Mouse (Mus musculus): Measurements from ENCODE around the gene B4galnt1.
"Not testable (repeated sequence)": the region's sequence is repeated elsewhere in the genome, so short reads cannot be mapped to it uniquely, and the experiment has no call there.

Gene B4galnt1

DNA sequence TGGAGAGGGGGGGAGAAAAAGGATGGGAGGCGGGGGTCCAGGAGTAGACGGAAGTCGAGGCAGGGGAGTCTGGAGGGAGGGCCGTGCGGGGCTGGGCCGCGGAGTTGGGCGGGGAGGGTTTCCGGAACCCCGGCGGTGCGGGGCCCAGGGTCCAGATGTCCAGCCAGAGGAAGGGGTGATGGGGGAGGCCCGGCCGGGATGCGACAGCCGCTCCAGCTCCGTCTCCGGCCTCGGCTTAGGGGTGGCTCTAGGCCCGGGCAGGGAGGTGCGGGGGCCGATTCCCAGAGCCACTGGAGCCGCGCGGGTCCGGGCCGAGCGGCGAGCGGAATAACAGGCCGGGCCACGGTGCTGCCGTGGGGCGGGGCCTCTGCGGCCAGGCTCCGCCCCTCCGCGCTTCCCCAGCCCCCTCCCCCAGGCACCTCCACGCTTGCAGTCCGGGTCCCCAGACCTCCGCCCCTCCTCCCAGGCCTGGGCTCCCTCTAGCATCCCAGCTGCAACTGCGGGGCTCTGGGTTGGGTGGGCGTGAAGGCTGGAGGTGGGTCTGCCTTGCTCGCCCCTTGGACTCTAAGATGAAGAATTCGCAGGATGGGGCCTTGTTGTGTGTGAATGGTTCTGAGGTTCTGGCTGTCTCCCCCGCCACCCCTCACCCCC lies 23.6 kb downstream of the B4galnt1 start:
- no peak for DNase-seq (ENCODE audit: extremely low read depth, low read depth)

DNA sequence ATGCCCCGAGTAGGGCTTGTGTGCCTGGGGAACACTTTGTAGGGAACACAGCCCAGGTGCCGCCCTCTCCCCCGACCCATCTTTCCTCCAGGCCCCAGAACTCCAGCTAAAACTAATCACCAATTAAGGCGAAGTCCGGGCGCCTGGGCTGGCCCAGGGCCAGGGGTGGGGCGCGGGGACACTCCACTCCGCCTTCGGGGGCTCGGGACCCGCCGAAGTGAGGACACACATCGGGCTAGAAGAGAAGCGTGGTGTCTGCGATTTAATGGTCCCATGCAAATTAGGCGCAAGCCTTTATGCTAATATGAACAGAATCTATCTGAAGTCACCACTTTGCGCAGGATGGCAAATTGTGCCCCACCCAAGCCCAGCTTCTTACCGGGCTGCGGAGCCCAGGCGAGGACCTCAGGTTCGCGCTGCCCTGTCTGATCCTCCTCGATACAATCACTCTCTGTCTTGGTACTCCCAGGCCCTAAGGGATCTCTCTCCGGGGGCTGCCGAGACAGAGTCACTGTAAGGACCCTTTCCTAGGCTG lies 24.2 kb downstream of the B4galnt1 start:
- DNase-seq (ENCODE audit: extremely low read depth, low read depth), result no peak

DNA sequence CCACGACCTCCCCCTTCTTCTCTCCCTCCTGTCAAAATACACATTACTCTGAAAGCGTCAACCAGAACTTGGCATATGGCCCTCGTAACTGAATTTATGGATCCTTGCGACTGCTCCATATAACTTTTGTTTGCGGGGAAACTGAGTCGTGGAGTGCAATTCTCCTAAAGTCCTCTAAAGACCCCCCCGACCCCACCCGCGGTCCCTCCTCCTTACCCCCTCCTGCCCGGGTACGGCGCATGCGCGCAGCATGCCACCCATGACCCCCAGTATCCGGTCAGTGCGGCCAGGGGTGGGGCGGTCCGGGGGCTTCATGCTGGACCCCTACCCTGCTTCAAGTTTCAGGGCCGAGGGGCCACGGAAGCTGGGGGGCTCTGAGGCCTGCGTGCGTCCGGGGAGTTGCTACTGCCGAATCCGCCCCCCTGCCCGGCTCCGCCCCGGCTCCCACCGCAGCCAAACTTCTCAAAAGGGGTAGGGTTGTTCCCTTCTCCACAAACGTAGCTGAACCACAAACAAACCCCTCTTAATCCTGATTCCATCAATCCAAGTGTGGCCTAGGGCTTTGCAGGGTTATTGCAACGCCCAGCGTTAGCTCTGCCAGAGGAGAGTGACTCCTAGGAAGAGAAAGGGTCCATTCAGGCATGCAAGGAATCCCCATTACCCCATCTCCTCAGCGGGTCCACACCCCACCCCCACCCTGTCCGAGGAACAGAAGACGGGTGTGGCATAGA lies 24.8 kb downstream of the B4galnt1 start, which contains the start of gene Arhgef25:
TSS of gene Arhgef25 (minus strand) at position 433 of the 731 bp plus-strand sequence.
- no peak for DNase-seq (ENCODE audit: extremely low read depth, low read depth)

DNA sequence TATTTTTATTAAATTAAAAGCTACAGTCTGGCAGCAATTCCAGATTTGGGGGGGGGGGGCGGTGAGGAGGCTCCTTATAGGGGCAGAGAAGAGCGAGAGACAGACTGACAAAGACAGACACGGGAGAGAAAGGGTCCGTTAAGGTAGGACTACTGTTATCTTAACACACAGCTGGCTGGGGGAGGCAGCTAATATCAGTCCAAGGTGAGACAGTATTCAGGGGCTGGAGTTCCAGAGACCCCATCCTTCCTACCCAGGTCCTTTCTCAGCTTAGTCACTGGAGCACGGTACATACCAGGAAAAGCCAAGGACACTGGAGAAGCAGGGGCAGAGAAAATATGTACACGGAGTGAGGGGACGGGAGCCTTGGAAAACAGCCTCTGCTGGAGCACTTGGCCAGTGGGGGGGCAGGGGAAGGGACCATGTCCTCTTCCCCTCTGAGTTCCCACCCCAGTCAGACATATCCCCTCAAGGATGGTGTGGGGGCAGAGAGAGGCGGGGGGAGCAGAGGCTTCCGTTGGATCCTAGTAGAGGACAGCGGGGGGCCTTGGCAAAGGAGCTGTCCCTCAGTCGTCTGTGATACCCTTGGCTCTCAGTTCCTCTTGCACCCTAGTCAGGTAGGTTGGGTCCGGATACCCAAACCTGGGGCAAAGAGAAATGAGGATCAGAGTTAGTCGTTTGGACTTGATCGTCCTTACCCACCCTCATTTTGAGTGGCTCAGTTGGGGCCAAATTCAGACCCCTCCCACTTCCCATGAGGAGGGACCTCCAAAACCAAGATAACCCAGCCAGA lies 25.6 kb downstream of the B4galnt1 start:
- DNase-seq (ENCODE audit: extremely low read depth, low read depth), result no peak

DNA sequence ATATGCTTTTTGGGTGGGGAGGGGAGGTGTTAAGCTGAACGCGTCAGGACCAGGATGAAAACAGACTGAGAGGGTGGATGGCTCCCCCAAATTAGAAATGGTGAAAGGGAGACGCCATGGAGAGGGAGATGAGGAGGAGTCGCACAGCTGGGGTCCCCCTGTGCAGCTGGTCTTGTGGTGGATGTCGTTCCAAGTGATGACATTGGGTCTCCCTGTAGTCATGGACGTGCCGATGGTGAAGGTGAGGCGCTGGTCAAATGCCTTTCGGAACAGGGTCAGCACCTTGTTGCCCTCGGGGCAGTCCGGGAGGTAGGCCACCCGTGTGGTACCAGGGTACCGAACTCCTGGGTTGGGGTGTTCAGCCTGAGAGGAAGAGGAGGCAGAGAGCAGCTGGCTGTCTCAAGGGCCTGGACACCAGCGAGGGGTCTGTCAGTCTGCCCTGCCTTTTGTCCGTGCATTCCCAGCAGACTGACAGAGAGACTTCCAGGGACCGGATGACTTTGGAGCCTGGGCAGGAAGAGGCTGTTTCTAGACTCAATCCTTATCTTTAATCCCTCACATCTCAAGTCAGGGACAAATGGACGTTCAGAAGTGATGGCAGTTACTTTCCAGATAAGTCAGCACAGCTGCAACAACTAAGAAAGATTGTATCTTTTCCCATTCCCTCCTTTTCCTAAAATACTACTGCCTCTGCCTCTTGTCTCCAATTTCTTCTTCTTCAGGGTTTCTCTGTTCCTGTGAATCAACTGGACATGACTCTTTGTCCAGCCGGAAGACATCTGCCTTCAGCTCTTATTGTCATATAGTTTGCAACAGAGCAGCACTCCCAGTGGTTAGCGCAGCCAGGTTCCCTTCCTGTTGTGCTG lies 26.4 kb downstream of the B4galnt1 start:
- DNase-seq (ENCODE audit: extremely low read depth, low read depth), result no peak

DNA sequence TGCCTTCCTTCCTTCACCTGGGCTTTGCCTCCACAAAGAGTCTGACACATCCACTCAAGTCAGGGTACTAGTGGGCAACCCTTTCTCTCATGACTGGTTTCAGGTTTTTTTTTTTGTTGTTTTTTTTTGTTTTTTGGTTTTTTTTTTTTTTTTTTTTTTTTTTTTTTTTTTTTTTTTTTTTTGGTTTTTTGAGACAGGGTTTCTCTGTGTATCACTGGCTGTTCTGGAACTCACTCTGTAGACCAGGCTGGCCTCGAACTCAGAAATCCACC lies 27.0 kb downstream of the B4galnt1 start:
- not testable (repeated sequence) for DNase-seq (ENCODE audit: extremely low read depth, low read depth)

DNA sequence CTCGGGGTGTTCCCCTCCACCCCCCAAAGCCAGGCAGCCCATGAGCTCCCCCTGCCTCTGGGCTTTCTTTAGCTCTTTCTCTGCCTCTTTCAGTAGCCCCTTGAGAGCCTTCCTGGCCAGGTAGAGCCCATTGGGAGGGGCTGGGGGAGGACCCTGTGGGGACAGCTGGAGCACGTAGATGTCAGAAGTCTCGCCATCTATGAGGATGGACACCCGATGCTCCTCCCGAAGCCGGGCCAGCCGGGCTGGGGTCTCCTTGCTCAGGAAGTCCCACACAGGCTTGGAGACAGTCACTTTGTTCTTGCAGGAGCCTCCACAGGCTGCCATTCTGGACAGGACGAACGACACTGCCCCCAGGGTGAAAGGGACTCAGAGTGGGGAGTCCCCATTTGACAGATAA lies 28.0 kb downstream of the B4galnt1 start:
- no peak for DNase-seq (ENCODE audit: extremely low read depth, low read depth)

DNA sequence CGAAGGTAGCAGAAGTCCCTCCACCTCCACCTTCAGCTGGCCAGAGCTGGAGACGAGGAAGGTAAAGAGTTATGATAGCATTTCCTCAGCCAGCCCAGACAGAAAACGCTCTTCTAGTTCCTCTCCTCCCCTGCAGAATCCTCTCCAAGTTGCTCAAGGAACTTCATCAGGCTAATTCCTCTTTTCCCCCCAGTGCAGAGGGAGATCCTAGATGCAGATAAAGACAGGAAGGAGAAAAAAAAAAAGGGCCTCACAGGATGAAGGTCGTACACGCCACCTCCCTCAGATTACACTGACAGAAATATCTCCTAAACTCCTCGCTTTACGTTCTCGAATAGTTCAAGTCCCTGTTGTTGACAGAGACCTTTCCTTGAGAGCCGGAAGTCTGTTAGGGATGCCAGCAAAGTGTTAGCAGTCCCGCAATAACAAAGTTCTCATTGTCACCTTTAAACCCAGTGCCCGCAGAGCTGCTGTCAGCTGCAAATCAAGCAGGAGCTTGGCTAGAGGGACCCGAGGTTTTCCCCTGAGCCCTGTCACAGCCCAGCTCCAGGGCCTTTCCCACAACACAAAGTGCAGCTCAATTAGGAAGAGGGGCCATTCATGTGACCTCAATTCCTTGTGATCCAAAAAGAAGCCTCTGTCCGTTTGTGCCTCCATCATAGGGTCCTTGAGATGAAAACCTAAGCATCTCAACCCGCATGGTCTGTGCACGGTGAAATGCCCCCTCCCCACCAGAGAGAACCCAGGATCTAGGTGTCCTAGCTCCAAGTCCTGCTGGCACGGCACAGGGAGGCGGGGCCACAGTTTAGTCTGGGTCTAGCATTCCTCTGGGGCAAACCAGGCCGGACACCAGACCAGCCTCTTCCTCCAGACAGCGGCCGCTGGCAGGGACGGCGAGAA lies 29.7 kb downstream of the B4galnt1 start:
- DNase-seq (ENCODE audit: extremely low read depth, low read depth), result peak; percentile 83

DNA sequence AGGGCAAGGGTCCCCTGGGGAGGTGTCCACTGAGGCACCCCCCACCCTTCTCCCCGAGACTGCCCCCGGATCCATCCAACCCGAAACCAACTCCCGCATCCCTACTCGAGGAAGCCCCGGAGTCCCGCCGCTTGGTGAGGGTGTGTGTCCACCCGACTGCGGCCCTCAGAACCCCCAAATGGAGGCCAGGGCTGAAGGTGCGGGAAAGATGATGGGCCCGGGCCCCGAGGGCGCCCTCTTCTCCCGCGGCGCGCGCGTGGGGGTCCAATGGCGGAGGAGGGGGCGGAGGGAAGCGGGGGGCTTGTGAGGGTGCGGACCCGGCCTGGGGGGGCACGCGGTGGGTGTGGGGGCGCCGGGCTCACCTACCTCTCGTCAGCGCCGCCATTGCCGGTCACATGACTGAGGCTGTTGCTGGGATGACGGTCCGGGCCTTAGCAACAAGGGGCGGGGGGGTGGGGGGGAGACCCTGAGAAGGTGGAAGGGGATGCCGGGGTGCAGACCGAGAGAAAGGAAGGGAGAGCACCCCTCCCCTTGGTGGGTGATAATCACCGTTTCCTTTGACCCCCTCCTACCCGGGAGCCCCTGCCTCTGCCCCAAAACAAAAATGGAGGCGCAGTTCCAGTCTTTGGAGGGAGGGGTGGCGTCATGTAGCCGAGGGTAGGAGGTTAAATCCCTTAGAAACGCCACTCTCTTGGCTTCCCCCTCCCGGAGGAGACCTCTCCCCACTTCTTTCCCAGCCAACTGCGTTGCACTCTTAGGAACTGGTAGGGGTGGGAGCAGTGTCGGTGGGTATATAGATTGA lies 30.5 kb downstream of the B4galnt1 start, which contains the start of gene Dtx3:
TSS of gene Dtx3 (minus strand) at position 401 of the 802 bp plus-strand sequence.
- no peak for DNase-seq (ENCODE audit: extremely low read depth, low read depth)

DNA sequence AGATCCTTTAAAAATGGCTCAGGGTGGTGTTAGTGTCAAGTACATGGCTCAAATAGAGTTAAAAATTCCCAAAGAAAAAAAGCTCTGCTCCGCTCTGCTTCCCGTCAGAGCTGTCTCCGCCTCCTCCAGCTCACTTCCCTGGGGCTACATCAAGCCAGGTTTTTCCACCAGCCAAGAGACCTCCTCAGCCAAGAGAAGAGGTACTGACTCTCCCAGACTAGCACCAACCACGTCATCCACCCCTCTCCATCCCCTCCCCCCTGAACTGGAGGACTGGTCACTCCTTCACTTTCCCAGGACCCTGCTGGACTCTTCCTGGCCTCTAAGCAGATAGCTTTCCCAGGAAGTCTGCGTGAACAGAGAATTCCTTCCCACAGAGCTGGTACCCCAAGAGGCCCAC lies 31.4 kb downstream of the B4galnt1 start:
- DNase-seq (ENCODE audit: extremely low read depth, low read depth), result no peak

DNA sequence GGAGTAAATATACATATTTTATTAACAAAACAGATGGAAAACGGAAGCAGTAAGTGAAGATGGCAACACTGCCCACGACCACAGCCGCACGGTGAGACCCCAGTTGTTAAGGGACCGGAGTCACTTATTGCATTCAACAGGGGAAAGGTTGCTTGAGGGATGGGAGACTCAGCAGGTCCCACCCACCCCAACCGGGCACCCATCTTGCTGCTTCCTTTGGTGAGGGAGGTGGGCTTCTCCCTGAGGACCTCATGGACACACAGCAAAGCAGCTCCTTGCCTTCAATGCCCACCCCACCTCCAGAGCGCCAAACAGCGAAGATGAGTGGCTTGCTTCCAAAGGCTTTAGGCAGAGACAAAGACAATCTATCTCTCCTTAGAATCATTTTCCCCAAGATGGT lies 32.1 kb downstream of the B4galnt1 start:
- DNase-seq (ENCODE audit: extremely low read depth, low read depth), result no peak

DNA sequence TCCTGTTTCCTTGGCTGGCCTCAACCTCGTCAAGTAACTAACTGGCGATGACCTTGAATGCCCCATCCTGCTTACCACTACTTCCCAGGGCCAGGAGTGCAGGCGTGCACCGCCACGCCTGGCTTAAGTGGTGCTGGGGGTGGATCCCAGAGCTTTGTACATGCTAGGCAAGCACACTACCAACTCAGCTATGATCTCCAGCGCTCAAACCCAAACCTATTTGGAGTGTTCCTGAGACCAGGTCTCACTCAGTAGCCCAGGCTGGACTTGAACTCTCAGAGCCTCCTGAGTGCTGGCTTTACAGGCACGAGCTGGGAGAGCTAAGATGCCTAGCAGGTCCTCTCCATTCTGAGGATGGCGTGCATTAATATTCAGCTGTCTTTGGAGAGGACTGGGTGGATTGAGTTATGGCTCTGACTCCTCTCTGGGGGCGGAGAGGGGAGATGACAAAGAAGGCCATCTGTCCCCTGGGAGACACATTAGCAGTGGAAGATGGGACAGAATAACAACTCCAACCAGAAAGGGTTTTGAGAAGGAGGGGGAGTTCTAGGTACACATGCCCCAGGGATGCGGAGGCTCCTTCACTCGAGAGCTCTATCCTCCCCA lies 32.6 kb downstream of the B4galnt1 start:
- DNase-seq (ENCODE audit: extremely low read depth, low read depth), result no peak

DNA sequence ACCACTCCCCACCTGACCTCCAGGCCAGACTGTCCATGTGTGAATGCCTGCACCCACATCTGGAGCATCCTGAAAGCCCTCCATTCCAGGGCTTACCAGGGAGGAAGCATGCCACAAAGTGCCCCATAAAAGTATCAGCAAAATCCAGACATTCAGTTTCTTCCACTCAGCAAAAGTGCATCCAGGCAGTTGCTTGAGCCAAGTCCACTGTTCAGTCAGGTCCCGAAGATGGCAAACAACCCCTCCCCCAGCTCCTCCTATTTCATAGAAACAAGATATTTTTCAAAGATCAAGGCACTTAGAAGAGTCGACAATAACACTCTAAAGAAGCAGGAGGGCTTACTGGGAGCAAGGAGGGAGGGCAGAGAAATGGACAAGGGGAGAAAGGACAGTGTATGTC lies 33.5 kb downstream of the B4galnt1 start:
- DNase-seq (ENCODE audit: extremely low read depth, low read depth), result no peak

DNA sequence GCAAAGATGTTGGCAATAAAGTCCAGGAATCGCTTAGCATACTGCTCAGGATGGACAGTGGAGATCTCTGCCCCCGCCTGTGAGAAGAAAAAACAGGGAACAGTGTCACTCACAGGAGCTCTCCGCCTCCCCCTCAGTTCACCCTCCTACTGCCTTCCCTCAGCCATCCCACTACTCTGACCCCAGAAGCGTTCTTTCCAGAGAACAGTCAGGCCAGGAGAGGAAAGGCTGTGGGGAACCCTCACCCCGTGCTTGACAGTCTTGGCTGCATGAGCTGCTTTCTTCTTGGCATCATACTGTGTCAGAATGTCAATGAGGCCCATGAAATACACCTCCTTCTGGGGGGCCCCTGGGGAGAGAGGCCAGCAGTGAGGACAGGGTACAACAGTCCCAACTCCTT lies 34.0 kb downstream of the B4galnt1 start:
- DNase-seq (ENCODE audit: extremely low read depth, low read depth), result no peak

DNA sequence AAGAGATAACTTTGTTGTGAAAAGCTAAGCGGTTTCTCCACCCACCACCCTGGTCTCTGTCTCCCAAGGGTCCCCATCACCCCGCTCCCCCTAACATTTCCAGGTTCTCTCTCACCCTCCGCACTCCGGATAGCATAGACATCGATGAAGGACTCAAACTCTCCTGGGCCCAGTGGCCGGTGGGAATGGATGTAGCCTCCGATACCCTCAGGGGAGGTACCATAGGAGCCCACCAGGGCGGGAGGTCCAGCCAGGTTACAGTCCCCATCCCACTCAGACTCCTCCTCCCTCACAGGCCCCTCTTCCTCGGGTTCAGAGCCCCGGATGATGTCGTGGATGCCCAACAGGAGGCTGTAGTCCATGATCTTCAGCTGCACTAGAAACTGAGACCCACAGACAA lies 34.4 kb downstream of the B4galnt1 start:
- DNase-seq (ENCODE audit: extremely low read depth, low read depth), result no peak

DNA sequence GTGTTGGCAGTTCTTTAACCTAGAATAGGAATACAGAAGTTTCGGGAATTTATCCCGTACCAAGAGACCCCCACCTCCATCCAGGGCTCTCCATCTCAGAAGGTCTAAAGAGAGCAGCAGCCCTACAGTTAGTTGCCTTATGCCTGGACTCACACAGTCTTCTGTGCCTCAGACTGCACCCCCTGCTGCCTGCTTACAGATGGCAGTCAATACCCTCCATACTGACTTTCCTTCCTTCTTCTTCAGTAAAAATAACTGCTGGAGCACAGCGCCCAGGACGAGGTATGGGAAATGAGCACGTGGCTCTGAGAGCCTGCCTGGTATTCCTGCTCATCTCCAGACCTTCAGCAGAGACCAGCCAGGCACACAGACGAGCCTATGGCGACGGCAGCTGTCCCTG lies 35.3 kb downstream of the B4galnt1 start:
- DNase-seq (ENCODE audit: extremely low read depth, low read depth), result no peak

DNA sequence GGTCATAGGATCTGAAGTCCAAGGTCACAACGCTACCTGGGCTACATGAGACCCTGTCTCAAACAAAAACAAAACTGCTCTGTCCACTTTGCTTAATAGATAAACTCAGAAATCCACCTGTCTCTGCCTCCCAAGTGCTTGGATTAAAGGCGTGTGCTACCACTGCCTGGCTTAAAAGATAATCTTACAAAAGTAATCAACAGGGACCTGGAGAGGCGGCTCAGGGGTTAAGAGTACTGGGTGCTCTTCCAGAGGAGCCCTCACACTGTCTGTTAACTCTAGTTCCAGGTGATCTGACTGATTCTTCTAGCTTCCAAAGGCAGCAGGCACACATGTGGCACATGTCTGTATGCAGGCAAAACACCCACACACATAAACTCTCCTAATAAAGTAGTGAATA lies 38.1 kb downstream of the B4galnt1 start:
- no peak for DNase-seq (ENCODE audit: extremely low read depth, low read depth)

DNA sequence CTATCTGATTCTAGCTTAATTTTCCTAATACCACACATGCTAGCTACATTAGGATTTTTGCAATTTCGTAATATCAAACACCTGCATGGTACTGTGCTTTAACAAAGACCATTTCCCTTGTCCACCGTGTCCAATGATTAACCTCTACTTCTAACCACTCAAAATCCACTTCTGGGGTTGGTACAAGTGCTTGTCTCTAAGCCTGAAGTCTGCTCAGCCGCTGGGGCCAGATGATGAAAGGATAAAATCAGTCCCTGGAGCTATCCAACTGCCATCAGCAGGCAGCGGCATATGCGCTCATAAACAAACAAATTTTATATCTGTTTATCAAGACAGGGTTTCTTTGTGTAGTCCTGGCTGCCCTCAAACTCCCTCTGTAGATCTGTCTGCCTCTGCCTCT lies 39.6 kb downstream of the B4galnt1 start:
- DNase-seq (ENCODE audit: extremely low read depth, low read depth), result no peak

DNA sequence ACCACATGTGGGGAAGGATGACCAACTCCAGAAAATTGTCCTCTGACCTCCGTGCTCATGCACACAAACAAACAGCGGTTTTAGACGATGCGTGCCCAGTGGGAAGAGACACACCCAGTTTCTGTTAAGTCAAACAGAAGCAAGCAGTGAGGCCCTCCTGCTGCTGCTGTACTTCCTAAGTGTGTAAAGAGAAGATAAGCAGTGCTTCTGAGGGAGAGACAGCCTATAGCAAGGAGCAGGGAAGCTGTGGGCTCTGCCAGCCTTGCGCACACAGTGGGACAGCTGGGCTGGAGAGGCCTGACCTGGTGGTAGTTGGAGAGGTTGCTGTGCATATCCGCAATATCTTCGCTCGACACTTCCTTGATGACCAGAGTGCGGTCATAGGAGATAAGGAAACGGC lies 40.3 kb downstream of the B4galnt1 start:
- peak; percentile 91 for DNase-seq (ENCODE audit: extremely low read depth, low read depth)

Data from MEL-GATA-1-ER (cell line).